Mouse (Mus musculus): ENCODE measurements around the gene Ugt1a6b. TPM values are rescaled to one million over a fixed set of nuclear protein-coding genes. Genes with fewer than 3 reads are reported as not detected.

The Ugt1a6b gene
- polyA plus RNA-seq, 1 experiment from 2014 or later: not detected

GRCm38 (mm10) chr1:88232664-88233380 lies 129.8 kb downstream of the Ugt1a6b start:
- H3K4me1 ChIP-seq: no peaks in the 10 kb centered on the region
- no peaks in the 10 kb centered on the region for H3K27me3 ChIP-seq (ENCODE audit: poor library complexity, severe bottlenecking)
- no peak overlapping the region for H3K27ac ChIP-seq
- peaks cover 98% of the 10 kb centered on the region for H3K9me3 ChIP-seq
- WGBS: 56% methylated on average over 3 of the region's 3 CpGs
- no peak overlapping the region for H3K4me3 ChIP-seq
- no peak for DNase-seq (ENCODE audit: extremely low spot score, low spot score)
- H3K36me3 ChIP-seq (replicated peaks): no peaks in the 10 kb centered on the region

GRCm38 (mm10) chr1:88233421-88234247 lies 130.6 kb downstream of the Ugt1a6b start:
- Histone ChIP-seq H3K9me3 (peaks cover 98% of the 10 kb centered on the region), H3K27me3 (ENCODE audit: poor library complexity, severe bottlenecking) (no peaks in the 10 kb centered on the region), H3K4me1 (no peaks in the 10 kb centered on the region), H3K36me3 (replicated peaks) (no peaks in the 10 kb centered on the region), H3K27ac (no peak overlapping the region), H3K4me3 (no peak overlapping the region)
- no peak for DNase-seq (ENCODE audit: extremely low spot score, low spot score)
- WGBS: 74% methylated on average over 14 of the region's 14 CpGs

DNA sequence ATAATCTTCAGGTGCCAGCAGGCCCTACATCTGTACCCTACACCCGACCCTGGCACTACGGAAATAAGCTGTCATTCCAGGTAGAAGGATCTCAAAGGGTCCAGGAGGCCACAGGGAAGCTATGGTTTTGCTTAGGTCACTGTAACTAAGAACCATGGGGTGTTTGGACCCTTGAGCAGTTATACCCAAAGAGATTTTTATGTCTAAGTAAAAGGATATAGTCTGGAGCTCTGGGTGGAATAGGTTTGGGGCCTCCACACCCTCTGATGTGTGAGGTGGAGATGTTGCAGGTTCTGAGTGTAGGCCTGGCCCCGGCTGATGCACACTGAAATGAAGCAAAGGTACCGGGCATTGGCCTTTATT lies 131.2 kb downstream of the Ugt1a6b start:
- H3K9me3 ChIP-seq: peaks cover 98% of the 10 kb centered on the region
- no peaks in the 10 kb centered on the region for H3K4me1 ChIP-seq
- H3K36me3 ChIP-seq (replicated peaks): no peaks in the 10 kb centered on the region
- no peak overlapping the region for H3K27ac ChIP-seq
- no peaks in the 10 kb centered on the region for H3K27me3 ChIP-seq (ENCODE audit: poor library complexity, severe bottlenecking)
- WGBS: 68% methylated on average over 4 of the region's 4 CpGs
- H3K4me3 ChIP-seq: no peak overlapping the region
- no peak for DNase-seq (ENCODE audit: extremely low spot score, low spot score)

GRCm38 (mm10) chr1:88234646-88235045 lies 131.6 kb downstream of the Ugt1a6b start:
- H3K4me3 ChIP-seq: no peak overlapping the region
- no peaks in the 10 kb centered on the region for H3K27me3 ChIP-seq (ENCODE audit: poor library complexity, severe bottlenecking)
- peaks cover 98% of the 10 kb centered on the region for H3K9me3 ChIP-seq
- H3K27ac ChIP-seq: no peak overlapping the region
- no peak for DNase-seq (ENCODE audit: extremely low spot score, low spot score)
- 44% methylated on average over 5 of the region's 5 CpGs for whole genome bisulfite sequencing
- no peaks in the 10 kb centered on the region for H3K4me1 ChIP-seq
- H3K36me3 ChIP-seq (replicated peaks): no peaks in the 10 kb centered on the region

- H3K27me3 ChIP-seq (ENCODE audit: poor library complexity, severe bottlenecking): no peaks in the 10 kb centered on the region
- peaks cover 98% of the 10 kb centered on the region for H3K9me3 ChIP-seq
- H3K27ac ChIP-seq: no peak overlapping the region
- WGBS: 68% methylated on average over 11 of the region's 11 CpGs
- H3K36me3 ChIP-seq (replicated peaks): no peaks in the 10 kb centered on the region
- H3K4me1 ChIP-seq: no peaks in the 10 kb centered on the region
- H3K4me3 ChIP-seq: no peak overlapping the region
- no peak for DNase-seq (ENCODE audit: extremely low spot score, low spot score)
These were observed 132.2 kb downstream of the Ugt1a6b start for GRCm38 (mm10) chr1:88235046-88235893.

DNA sequence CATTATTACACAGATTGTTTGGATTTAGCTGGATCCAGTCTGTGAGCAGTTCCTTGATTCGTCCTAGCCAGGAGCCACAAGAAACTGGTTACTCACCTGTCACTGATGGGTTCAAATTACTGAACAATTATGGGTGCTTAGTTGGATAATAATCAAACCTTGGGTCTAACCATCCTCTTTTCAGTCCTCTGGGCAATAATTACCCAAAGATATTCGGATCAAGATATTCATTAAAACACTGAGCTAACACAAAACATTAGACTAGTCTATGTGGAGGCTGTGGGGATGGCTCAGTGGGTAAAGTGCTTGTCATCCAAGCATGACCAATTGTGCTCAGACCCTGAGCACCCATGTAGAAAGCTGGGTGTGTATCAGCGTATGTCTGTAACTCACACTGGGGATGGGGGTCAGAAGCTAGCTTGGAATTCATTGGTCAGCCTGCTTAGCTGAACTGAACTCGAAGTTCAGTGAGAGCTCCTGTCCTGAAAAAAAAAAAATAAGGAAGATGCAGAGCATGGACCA lies 132.9 kb downstream of the Ugt1a6b start:
- WGBS: 71% methylated on average over 4 of the region's 4 CpGs
- Histone ChIP-seq H3K4me1 (no peaks in the 10 kb centered on the region), H3K9me3 (peaks cover 98% of the 10 kb centered on the region), H3K4me3 (no peak overlapping the region), H3K27me3 (ENCODE audit: poor library complexity, severe bottlenecking) (no peaks in the 10 kb centered on the region), H3K36me3 (replicated peaks) (no peaks in the 10 kb centered on the region), H3K27ac (no peak overlapping the region)
- DNase-seq (ENCODE audit: extremely low spot score, low spot score): no peak

GRCm38 (mm10) chr1:88237311-88237710 lies 134.3 kb downstream of the Ugt1a6b start:
- H3K4me1 ChIP-seq: no peaks in the 10 kb centered on the region
- WGBS: 80% methylated on average over 5 of the region's 5 CpGs
- no peaks in the 10 kb centered on the region for H3K27me3 ChIP-seq (ENCODE audit: poor library complexity, severe bottlenecking)
- H3K36me3 ChIP-seq (replicated peaks): no peaks in the 10 kb centered on the region
- DNase-seq (ENCODE audit: extremely low spot score, low spot score): no peak
- H3K27ac ChIP-seq: no peak overlapping the region
- H3K9me3 ChIP-seq: peaks cover 98% of the 10 kb centered on the region
- H3K4me3 ChIP-seq: no peak overlapping the region

GRCm38 (mm10) chr1:88238771-88239170 lies 135.7 kb downstream of the Ugt1a6b start:
- Histone ChIP-seq H3K27ac (no peak overlapping the region), H3K27me3 (ENCODE audit: poor library complexity, severe bottlenecking) (no peaks in the 10 kb centered on the region), H3K36me3 (replicated peaks) (no peaks in the 10 kb centered on the region), H3K9me3 (peaks cover 98% of the 10 kb centered on the region), H3K4me1 (no peaks in the 10 kb centered on the region), H3K4me3 (no peak overlapping the region)
- DNase-seq (ENCODE audit: extremely low spot score, low spot score): no peak
- 78% methylated on average over 6 of the region's 6 CpGs for WGBS

DNA sequence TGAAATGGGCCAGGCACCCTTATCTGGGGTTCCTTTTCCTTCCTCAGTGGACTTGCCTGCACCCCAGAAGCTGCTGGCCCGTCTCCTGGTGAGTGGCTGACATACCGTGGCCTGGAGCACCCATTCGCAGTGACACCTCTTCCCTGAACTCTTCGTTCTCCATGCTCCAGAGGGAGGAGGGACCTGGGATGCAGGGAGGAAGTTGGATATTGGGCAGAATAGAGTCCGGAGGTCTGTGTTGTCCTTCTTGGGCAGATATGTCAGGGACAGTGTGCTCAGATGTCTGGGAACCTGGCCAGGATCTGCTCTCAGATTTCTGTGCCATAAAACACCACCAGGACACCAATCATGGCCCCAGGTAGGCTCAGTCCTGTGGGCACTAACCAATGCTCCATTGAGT lies 137.0 kb downstream of the Ugt1a6b start:
- DNase-seq (ENCODE audit: extremely low spot score, low spot score): no peak
- WGBS: 76% methylated on average over 5 of the region's 5 CpGs
- Histone ChIP-seq H3K36me3 (replicated peaks) (no peaks in the 10 kb centered on the region), H3K27me3 (ENCODE audit: poor library complexity, severe bottlenecking) (no peaks in the 10 kb centered on the region), H3K27ac (no peak overlapping the region), H3K4me1 (no peaks in the 10 kb centered on the region), H3K4me3 (no peak overlapping the region), H3K9me3 (peaks cover 98% of the 10 kb centered on the region)

DNA sequence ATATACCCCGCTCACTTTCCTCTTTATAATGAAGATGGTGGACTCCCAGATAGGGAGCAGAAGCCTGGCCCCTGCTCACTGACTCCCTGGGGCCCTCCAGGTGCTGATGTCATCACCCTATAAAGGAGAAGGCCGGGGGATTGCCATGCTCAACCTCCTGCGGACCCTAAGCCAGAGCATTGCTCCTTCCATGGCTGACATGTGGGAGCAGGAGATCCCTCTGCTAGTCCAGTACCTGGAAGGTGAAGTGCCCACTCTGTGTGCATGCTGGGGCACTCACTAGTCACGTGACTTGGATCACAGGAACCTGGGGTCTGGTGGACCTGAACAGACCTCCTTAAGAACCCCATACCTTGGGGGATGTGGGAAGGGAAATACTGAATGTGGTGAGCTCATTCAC lies 137.5 kb downstream of the Ugt1a6b start:
- H3K4me3 ChIP-seq: no peak overlapping the region

DNA sequence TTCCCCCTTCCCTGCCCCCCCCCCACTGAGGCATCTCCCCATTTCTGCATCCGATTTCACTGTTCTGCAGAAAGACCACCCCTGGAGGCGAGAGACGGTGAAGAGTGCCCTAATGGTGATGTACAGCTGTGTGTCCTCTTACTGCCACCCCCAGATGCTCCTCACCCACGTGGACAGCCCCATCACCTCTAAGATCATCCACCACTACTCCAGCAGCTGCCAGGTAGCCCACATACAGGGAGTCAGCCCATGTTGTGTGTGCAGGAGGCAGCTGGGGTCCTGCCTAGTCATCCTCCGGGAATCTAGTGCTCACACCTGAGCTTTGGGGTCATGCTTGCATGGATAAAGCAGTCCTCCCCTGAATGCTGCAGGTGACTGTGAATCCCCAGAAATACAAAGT lies 140.8 kb downstream of the Ugt1a6b start:
- Histone ChIP-seq H3K4me3 (no peak overlapping the region), H3K27ac (no peak overlapping the region), H3K9me3 (peaks cover 100% of the 10 kb centered on the region), H3K27me3 (ENCODE audit: poor library complexity, severe bottlenecking) (no peaks in the 10 kb centered on the region), H3K36me3 (replicated peaks) (no peaks in the 10 kb centered on the region), H3K4me1 (no peaks in the 10 kb centered on the region)
- no peak for DNase-seq (ENCODE audit: extremely low spot score, low spot score)
- 67% methylated on average over 5 of the region's 5 CpGs for WGBS

More for the DNA sequence above, 137.5 kb downstream of the Ugt1a6b start:
- H3K4me1 ChIP-seq: no peaks in the 10 kb centered on the region
- no peaks in the 10 kb centered on the region for H3K36me3 ChIP-seq (replicated peaks)
- H3K27me3 ChIP-seq (ENCODE audit: poor library complexity, severe bottlenecking): no peaks in the 10 kb centered on the region
- 77% methylated on average over 4 of the region's 4 CpGs for WGBS
- DNase-seq (ENCODE audit: extremely low spot score, low spot score): no peak
- no peak overlapping the region for H3K27ac ChIP-seq
- peaks cover 98% of the 10 kb centered on the region for H3K9me3 ChIP-seq

- Histone ChIP-seq H3K9me3 (peaks cover 100% of the 10 kb centered on the region), H3K4me1 (no peaks in the 10 kb centered on the region), H3K27me3 (ENCODE audit: poor library complexity, severe bottlenecking) (no peaks in the 10 kb centered on the region), H3K36me3 (replicated peaks) (no peaks in the 10 kb centered on the region), H3K27ac (no peak overlapping the region), H3K4me3 (no peak overlapping the region)
- WGBS: 78% methylated on average over 6 of the region's 6 CpGs
- no peak for DNase-seq (ENCODE audit: extremely low spot score, low spot score)
These were observed 142.8 kb downstream of the Ugt1a6b start for GRCm38 (mm10) chr1:88245881-88246280.

Data from forebrain, embryonic 10.5 days (tissue).